Mouse (Mus musculus) heart, adult 2 months (tissue): ENCODE measurements around the gene Mdfic. TPM values are rescaled to one million over a fixed set of nuclear protein-coding genes. Genes with fewer than 3 reads are reported as not detected.
A peak's percentile ranks its signal among the peaks of the same experiment; 100 is the strongest.

Experiments used
- DNase-seq, 2 experiments: peaks; one replicate each; pipeline ENCODE4 v3.0.0; 2021
- H3K27ac ChIP-seq: fragments of 200-600 bp; 2 replicates; pipeline ENCODE4 v1.8.1; 2022
- H3K27me3 ChIP-seq: fragments of 200-500 bp; 2 replicates; pipeline ENCODE4 v1.6.1; 2012; ENCODE audit warnings: mild to moderate bottlenecking, low read length, inconsistent platforms, mixed read lengths; ENCODE audit not compliant: control insufficient read depth, insufficient read depth
- H3K36me3 ChIP-seq: fragments of 200-500 bp; 2 replicates; pipeline ENCODE4 v1.6.1; 2012; ENCODE audit warnings: low read length, inconsistent platforms; ENCODE audit not compliant: control insufficient read depth, insufficient read depth
- H3K4me1 ChIP-seq: fragments of 200-500 bp; 2 replicates; pipeline ENCODE4 v1.6.1; 2011; ENCODE audit warnings: low read length; ENCODE audit not compliant: control insufficient read depth, insufficient read depth
- H3K4me3 ChIP-seq: fragments of 200-600 bp; 2 replicates; pipeline ENCODE4 v1.8.1; 2022
- H3K79me2 ChIP-seq: fragments of 200-500 bp; replicated peaks from 2 replicates; pipeline ENCODE4 v1.6.1; 2012; ENCODE audit warnings: mild to moderate bottlenecking, inconsistent platforms, low read length, moderate library complexity, mixed read lengths; ENCODE audit not compliant: control insufficient read depth, insufficient read depth
- H3K9ac ChIP-seq: fragments of 200-500 bp; 2 replicates; pipeline ENCODE4 v1.6.1; 2012; ENCODE audit warnings: low read depth, mild to moderate bottlenecking, control low read depth, inconsistent platforms, low read length, mixed read lengths
- CTCF ChIP-seq: fragments of 200-600 bp; IDR thresholded peaks from 2 replicates; pipeline ENCODE4 v1.8.1; 2022; ENCODE audit warnings: antibody characterized with exemption, mild to moderate bottlenecking, moderate library complexity
- EP300 ChIP-seq: fragments of 200-500 bp; IDR thresholded peaks from 2 replicates; pipeline ENCODE4 v1.6.1; 2011; ENCODE audit warnings: low read depth, low read length, control low read depth; ENCODE audit not compliant: insufficient read depth
- POLR2A ChIP-seq: fragments of 200-500 bp; IDR thresholded peaks from 2 replicates; pipeline ENCODE4 v1.6.1; 2011; ENCODE audit warnings: mild to moderate bottlenecking, low read depth, low read length, control low read depth; ENCODE audit not compliant: insufficient read depth
- WGBS: fragments of 180-500 bp; shearing (Covaris S2); methylation state at CpG from one replicate; pipeline ENCODE4 v1.1.7; 2018; 5-methylcytosine and 5-hydroxymethylcytosine counted together
- intact Hi-C: fragments of 180-260 bp; cut with DNase I; formaldehyde crosslinking; loops from one replicate; pipeline ENCODE4 v1.15.1; 2025
- polyA plus RNA-seq: library from polyadenylated mRNA; depleted of rRNA; stranded (reverse); fragments of >200 nt; gene quantifications from 2 replicates; pipeline ENCODE4 v1.2.3, GENCODE M21; 2012
- total RNA-seq, 2 experiments: library from RNA; stranded (reverse); gene quantifications; 2 replicates each; pipeline ENCODE4 v1.2.3; 2021

Mdfic gene
- total and polyA plus RNA-seq, 3 experiments: 5.3 to 15.3 (median 14.5) TPM

DNA sequence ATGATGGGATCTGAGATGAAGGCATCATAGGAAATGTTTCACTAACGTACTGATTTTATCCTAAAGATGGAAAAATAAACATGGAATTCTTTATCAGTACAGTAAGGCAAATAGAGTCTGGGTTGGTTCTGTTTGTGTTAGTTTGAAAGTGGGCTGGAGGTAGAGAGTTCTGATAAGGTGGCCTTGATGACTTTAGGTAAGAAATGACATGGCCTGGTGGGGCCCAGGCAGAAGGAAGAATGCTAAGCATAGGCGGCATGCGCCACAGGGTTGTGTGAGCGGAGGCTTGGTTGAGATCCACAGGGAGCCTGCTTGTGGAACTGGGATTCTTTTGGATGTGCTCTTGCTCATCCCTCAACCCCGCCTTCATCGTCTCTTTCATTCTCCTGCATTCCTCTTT is 40.3 kb downstream of the Mdfic start:
- H3K79me2 ChIP-seq: no peaks in the 10 kb centered on the region; the same call in 1 of the 2 replicates
- H3K4me3 ChIP-seq: no peak overlapping the region
- no peak overlapping the region for H3K9ac ChIP-seq
- peaks cover 14% of the 10 kb centered on the region for H3K36me3 ChIP-seq
- H3K27me3 ChIP-seq: no peaks in the 10 kb centered on the region
- intact Hi-C loops: no loop called here
- TF ChIP-seq CTCF: no peak
- TF ChIP-seq EP300: no peak
- no peak for TF ChIP-seq POLR2A
- H3K27ac ChIP-seq: no peak overlapping the region
- DNase-seq: no peak
- WGBS: 83% methylated on average over 6 of the region's 6 CpGs
- H3K4me1 ChIP-seq: peaks cover 5% of the 10 kb centered on the region

- WGBS: 34% methylated on average over 7 of the region's 7 CpGs
- Histone ChIP-seq H3K4me1 (peaks cover 5% of the 10 kb centered on the region), H3K9ac (peak overlapping the region; percentile 34; the same call in 1 of the 2 replicates), H3K27me3 (no peaks in the 10 kb centered on the region), H3K27ac (peak overlapping the region; percentile 24; the same call in 1 of the 2 replicates), H3K36me3 (peaks cover 17% of the 10 kb centered on the region), H3K79me2 (no peaks in the 10 kb centered on the region; the same call in 1 of the 2 replicates), H3K4me3 (no peak overlapping the region)
- DNase-seq: no peak
- intact Hi-C loops: no loop called here
- TF ChIP-seq POLR2A (no peak), CTCF (no peak), EP300 (no peak)
These were observed 43.6 kb downstream of the Mdfic start for GRCm38 (mm10) chr6:15764039-15764438.

- no peak for TF ChIP-seq EP300
- no peak for TF ChIP-seq POLR2A
- TF ChIP-seq CTCF: no peak
- H3K9ac ChIP-seq: no peak overlapping the region
- H3K4me1 ChIP-seq: peaks cover 7% of the 10 kb centered on the region
- H3K27me3 ChIP-seq: no peaks in the 10 kb centered on the region
- WGBS: 57% methylated on average over 6 of the region's 6 CpGs
- H3K36me3 ChIP-seq: peaks cover 25% of the 10 kb centered on the region
- no peak overlapping the region for H3K27ac ChIP-seq
- no peak overlapping the region for H3K4me3 ChIP-seq
- no peaks in the 10 kb centered on the region for H3K79me2 ChIP-seq
- no peak for DNase-seq
- intact Hi-C loops: no loop called here
These were observed 47.0 kb downstream of the Mdfic start for GRCm38 (mm10) chr6:15767460-15767859.

- Histone ChIP-seq H3K36me3 (peaks cover 21% of the 10 kb centered on the region), H3K79me2 (peaks cover 1% of the 10 kb centered on the region; the same call in 1 of the 2 replicates), H3K4me1 (peaks cover 5% of the 10 kb centered on the region), H3K4me3 (no peak overlapping the region), H3K27me3 (no peaks in the 10 kb centered on the region), H3K27ac (peak overlapping the region; percentile 10; the same call in 1 of the 2 replicates), H3K9ac (no peak overlapping the region)
- WGBS: 17% methylated on average over 8 of the region's 8 CpGs
- intact Hi-C loops: no loop called here
- no peak for TF ChIP-seq CTCF
- TF ChIP-seq POLR2A: no peak
- TF ChIP-seq EP300: no peak
- DNase-seq: peak in 1 of 2 experiments; percentile 40
These were observed 49.7 kb downstream of the Mdfic start for GRCm38 (mm10) chr6:15770128-15770527.

DNA sequence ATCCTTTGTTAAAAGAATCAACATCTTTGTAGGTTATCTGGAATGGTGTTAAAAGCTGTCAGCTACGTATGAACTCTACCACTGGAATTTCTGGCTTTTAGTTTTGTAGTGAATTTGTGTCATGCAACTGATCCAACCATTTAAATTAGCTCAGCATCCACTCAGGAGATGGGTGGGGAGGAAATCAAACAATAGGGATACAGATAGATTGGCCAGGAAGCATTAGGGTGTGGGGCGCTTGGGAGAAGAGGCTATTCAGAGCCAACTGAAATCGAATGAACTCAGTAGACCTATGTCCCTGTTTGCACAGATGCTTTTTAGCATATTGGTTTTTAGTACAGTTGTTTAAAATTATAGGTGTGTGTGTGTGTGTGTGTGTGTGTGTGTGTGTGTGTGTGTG is 56.6 kb downstream of the Mdfic start:
- peaks cover 17% of the 10 kb centered on the region for H3K36me3 ChIP-seq
- no peak overlapping the region for H3K9ac ChIP-seq
- WGBS: 48% methylated on average over 3 of the region's 3 CpGs
- no peaks in the 10 kb centered on the region for H3K27me3 ChIP-seq
- peak; percentile 71; the same call in 1 of the 2 replicates for TF ChIP-seq EP300
- no peak for TF ChIP-seq CTCF
- intact Hi-C loops: no loop called here
- peak in 1 of 2 experiments; percentile 33 for DNase-seq
- H3K4me1 ChIP-seq: peaks cover 7% of the 10 kb centered on the region
- peaks cover 1% of the 10 kb centered on the region; the same call in 1 of the 2 replicates for H3K79me2 ChIP-seq
- peak overlapping the region; percentile 79 for H3K27ac ChIP-seq
- H3K4me3 ChIP-seq: no peak overlapping the region

GRCm38 (mm10) chr6:15780127-15780526 is 59.7 kb downstream of the Mdfic start:
- Histone ChIP-seq H3K27me3 (no peaks in the 10 kb centered on the region), H3K27ac (peak overlapping the region; percentile 0; the same call in 1 of the 2 replicates), H3K79me2 (no peaks in the 10 kb centered on the region; the same call in 1 of the 2 replicates), H3K9ac (no peak overlapping the region), H3K36me3 (peaks cover 17% of the 10 kb centered on the region), H3K4me3 (no peak overlapping the region), H3K4me1 (peaks cover 7% of the 10 kb centered on the region)
- intact Hi-C loops: no loop called here
- TF ChIP-seq POLR2A (no peak), CTCF (no peak)
- DNase-seq: no peak
